Mouse (Mus musculus): ENCODE data around the gene Lgmn. TPM values are rescaled to one million over a fixed set of nuclear protein-coding genes. Genes with fewer than 3 reads are reported as not detected.

Gene Lgmn
- polyA plus RNA-seq (2012; rRNA removed), result 121 and 132 TPM in 2 replicates

DNA sequence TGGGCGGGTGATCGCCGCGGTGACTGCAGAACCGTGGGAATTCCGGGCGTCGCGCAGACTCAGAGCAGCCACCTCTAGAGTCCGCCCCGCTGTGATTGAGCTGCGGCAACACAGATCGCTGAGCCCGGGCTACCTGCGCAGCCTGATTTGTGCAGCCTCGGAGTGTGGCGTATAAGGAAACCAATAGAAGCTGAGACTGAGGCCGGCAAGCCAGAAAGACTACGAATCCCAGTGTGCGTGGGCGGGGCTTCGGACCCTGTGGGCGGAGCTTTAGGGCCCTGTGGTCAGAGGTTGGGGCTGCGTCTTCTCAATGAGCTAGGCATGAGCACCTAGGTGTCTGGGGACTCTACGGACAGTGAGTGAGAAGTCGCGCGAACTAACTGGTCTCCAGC lies at the start of gene Lgmn:
Gene Lgmn (minus strand): TSS at position 182 of the 392 bp plus-strand sequence.
- Histone ChIP-seq H3K4me1 (ENCODE audit: control insufficient read depth, insufficient read depth, low read length) (peaks cover 2% of the 10 kb centered on the region; the same call in 1 of the 2 replicates), H3K27ac (ENCODE audit: insufficient read depth, low read length) (peak within 1 kb of the TSS; percentile 25), H3K4me3 (ENCODE audit: insufficient read depth, low read length) (peak within 1 kb of the TSS; percentile 59)
- TF ChIP-seq CTCF (IDR thresholded peaks at IDR 0.05; ENCODE audit: extremely low read depth, insufficient read depth, low read length) (no peak), POLR2A (IDR thresholded peaks at IDR 0.05; ENCODE audit: extremely low read depth, insufficient read depth, low read length) (peak; percentile 77)

DNA sequence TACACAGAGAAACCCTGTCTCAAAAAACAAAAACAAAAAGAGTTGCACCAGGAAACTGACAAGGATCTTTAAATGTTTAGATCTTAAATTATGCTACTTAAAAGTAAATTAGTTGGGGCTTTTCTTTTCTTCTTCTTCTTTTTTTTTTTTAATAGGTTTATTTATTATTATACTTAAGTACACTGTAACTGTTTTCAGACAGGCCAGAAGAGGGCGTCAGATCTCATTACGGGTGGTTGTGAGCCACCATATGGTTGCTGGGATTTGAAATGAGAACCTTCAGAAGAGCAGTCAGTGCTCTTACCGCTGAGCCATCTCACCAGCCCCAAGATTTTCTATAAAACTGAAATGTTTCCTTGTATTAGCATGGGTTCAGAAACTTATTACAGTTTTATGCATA lies 45.3 kb upstream of the Lgmn start:
- no peak for TF ChIP-seq POLR2A (IDR thresholded peaks at IDR 0.05; ENCODE audit: extremely low read depth, insufficient read depth, low read length)
- TF ChIP-seq CTCF (IDR thresholded peaks at IDR 0.05; ENCODE audit: extremely low read depth, insufficient read depth, low read length), result no peak
- no peaks in the 10 kb centered on the region for H3K4me1 ChIP-seq (ENCODE audit: control insufficient read depth, insufficient read depth, low read length)
- H3K4me3 ChIP-seq (ENCODE audit: insufficient read depth, low read length), result no peak overlapping the region
- H3K27ac ChIP-seq (ENCODE audit: insufficient read depth, low read length), result no peak overlapping the region

DNA sequence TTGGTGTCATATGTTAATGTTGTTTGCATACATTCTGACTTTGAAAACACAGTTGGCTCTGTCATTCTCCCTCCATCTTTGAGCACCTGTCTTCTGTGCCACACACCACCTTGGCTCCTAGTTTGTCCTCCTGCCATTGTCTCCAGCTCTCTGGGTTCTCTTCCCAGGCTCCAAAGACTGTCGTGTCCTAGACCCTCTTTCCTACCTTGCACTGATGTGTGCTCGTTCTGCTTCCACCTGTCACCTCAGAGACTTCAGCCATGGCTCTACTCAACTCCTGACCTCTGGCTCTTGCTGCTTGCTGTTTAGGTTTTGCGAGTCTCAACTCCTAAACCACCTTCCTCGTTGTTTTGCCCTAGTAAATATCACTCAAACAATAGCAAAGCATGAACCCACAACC lies 40.9 kb upstream of the Lgmn start:
- H3K4me1 ChIP-seq (ENCODE audit: control insufficient read depth, insufficient read depth, low read length), result no peaks in the 10 kb centered on the region
- no peak for TF ChIP-seq CTCF (IDR thresholded peaks at IDR 0.05; ENCODE audit: extremely low read depth, insufficient read depth, low read length)
- no peak for TF ChIP-seq POLR2A (IDR thresholded peaks at IDR 0.05; ENCODE audit: extremely low read depth, insufficient read depth, low read length)
- no peak overlapping the region for H3K27ac ChIP-seq (ENCODE audit: insufficient read depth, low read length)
- no peak overlapping the region for H3K4me3 ChIP-seq (ENCODE audit: insufficient read depth, low read length)

DNA sequence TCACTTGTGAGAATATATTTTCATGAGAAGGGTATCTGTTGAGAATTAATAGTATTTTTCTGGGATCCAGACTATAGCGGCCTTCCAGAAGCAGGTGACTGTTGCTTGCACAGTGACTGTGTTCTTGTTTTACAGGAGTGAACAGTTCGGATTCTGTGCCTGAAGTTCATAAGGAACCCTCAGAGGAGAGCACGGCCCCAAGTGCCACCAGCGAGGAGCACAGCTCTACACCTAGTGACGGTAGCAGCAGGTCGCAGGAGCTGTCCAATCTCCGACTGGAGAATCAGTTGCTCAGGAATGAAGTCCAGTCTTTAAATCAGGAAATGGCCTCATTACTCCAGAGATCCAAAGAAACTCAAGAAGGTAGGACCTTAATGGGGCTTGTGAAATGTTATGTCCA lies 34.8 kb upstream of the Lgmn start:
- Histone ChIP-seq H3K27ac (ENCODE audit: insufficient read depth, low read length) (no peak overlapping the region), H3K4me1 (ENCODE audit: control insufficient read depth, insufficient read depth, low read length) (peaks cover 3% of the 10 kb centered on the region; the same call in 1 of the 2 replicates), H3K4me3 (ENCODE audit: insufficient read depth, low read length) (no peak overlapping the region)
- TF ChIP-seq POLR2A (IDR thresholded peaks at IDR 0.05; ENCODE audit: extremely low read depth, insufficient read depth, low read length) (no peak), CTCF (IDR thresholded peaks at IDR 0.05; ENCODE audit: extremely low read depth, insufficient read depth, low read length) (no peak)

DNA sequence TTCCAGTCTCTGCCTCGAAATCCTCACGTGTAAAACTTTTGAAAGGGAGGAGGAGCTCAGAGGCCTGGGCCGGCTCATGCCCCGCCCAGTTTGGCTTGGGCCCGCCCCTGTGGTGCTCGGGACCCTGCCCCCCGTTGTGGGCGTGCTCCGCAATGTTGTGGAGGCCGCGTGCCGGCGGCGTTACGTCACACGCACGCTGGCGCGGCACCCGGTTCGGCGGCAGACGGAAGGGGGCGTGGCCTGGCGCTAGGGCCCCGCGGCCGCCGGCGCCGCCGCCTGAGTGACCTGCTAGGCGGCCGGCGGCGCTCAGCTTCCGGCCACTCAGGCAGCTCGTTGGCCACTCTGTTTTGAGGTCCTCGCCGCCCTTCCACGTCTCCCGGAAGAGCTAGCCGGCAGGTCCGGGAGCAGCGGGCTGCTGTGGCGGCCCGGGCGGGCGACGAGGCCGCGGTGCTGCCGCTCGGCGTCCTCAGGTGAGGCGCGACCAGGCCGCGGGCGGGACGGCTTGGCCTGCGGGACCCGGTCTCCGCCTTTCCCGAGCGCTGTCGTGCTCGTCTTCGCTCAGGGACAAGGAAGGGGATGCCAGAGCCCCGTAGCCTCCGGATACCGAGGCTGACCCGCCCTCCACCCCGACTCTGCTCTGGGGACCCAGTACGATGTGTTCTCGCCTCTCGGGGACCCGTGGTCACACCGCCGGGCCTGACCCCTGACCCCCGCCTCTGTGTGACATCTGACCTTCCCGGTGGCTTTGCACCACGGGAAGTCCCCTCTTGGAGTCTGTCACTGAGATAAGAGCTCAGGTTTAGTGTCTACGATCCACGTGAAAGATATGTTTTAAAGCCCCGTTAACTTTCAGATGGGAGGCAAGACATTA lies 29.5 kb upstream of the Lgmn start, which contains the start of gene Golga5:
Gene Golga5 (plus strand): TSS at position 242 of the 871 bp plus-strand sequence.
- TF ChIP-seq CTCF (IDR thresholded peaks at IDR 0.05; ENCODE audit: extremely low read depth, insufficient read depth, low read length), result no peak
- TF ChIP-seq POLR2A (IDR thresholded peaks at IDR 0.05; ENCODE audit: extremely low read depth, insufficient read depth, low read length), result peak; percentile 25; the same call in 1 of the 2 replicates
- Histone ChIP-seq H3K27ac (ENCODE audit: insufficient read depth, low read length) (no peak within 1 kb of the TSS), H3K4me3 (ENCODE audit: insufficient read depth, low read length) (peak within 1 kb of the TSS; percentile 86), H3K4me1 (ENCODE audit: control insufficient read depth, insufficient read depth, low read length) (peaks cover 3% of the 10 kb centered on the region; the same call in 1 of the 2 replicates)

DNA sequence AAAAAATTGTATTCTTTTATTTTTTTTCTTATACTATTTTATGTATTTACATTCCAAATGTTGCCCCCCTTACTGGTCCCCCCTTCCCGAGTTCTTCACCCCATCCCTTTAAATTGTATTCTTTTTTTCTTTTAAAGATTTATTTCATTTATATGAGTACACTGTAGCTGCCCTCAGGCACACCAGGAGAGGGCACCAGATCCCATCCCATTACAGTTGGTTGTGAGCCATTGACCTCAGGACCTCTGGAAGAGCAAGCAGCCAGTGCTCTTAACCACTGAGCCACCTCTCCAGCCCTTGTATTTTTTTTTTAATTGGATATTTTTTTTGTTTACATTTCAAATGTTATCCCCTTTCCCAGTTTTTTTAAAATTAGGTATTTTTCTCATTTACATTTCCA lies 28.5 kb upstream of the Lgmn start:
- H3K4me1 ChIP-seq (ENCODE audit: control insufficient read depth, insufficient read depth, low read length), result peaks cover 3% of the 10 kb centered on the region; the same call in 1 of the 2 replicates

DNA sequence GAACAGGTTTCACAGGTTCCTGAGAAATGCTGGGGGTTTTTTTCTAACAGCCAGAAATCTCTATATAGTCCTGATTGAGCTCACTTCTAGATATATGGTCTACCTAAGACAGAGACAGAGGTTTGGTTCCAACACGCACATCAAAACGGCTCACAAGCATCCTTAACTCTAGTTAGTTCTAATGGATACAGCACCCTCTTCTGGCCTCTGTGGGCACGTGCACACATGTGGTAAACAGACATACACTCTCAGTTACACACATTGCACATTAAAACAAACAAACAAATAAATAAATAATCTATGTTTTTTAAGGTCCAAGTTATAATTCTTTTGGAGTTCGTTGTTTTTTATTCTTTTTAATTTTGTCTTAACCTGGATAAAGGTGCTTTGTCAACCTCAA lies 25.0 kb upstream of the Lgmn start:
- H3K4me1 ChIP-seq (ENCODE audit: control insufficient read depth, insufficient read depth, low read length), result no peaks in the 10 kb centered on the region
- TF ChIP-seq CTCF (IDR thresholded peaks at IDR 0.05; ENCODE audit: extremely low read depth, insufficient read depth, low read length), result no peak
- no peak for TF ChIP-seq POLR2A (IDR thresholded peaks at IDR 0.05; ENCODE audit: extremely low read depth, insufficient read depth, low read length)
- no peak overlapping the region for H3K4me3 ChIP-seq (ENCODE audit: insufficient read depth, low read length)
- H3K27ac ChIP-seq (ENCODE audit: insufficient read depth, low read length), result no peak overlapping the region

More for the DNA sequence above, 28.5 kb upstream of the Lgmn start:
- TF ChIP-seq CTCF (IDR thresholded peaks at IDR 0.05; ENCODE audit: extremely low read depth, insufficient read depth, low read length) (no peak), POLR2A (IDR thresholded peaks at IDR 0.05; ENCODE audit: extremely low read depth, insufficient read depth, low read length) (no peak)
- no peak overlapping the region for H3K4me3 ChIP-seq (ENCODE audit: insufficient read depth, low read length)
- H3K27ac ChIP-seq (ENCODE audit: insufficient read depth, low read length), result no peak overlapping the region

DNA sequence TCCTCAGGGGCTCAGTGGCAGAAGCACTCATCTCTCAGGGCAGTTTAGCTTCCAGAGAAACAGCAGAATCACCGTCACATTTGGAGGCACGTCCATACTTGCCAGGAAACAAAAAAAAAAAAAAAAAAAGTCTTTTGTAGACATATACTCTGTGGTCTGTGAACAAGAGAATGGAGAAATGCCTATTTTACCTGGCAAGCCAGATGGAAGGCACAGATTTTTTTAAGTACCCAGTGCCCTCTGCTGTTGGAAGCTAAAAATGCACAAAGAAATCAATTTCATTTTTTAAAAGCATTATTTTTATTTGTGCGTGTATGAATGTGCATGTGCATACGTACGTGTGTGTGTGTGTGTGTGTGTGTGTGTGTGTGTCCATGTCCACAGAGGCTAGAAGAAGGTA lies 21.6 kb upstream of the Lgmn start:
- Histone ChIP-seq H3K27ac (ENCODE audit: insufficient read depth, low read length) (no peak overlapping the region), H3K4me1 (ENCODE audit: control insufficient read depth, insufficient read depth, low read length) (no peaks in the 10 kb centered on the region), H3K4me3 (ENCODE audit: insufficient read depth, low read length) (no peak overlapping the region)
- peak; percentile 38; the same call in 1 of the 2 replicates for TF ChIP-seq CTCF (IDR thresholded peaks at IDR 0.05; ENCODE audit: extremely low read depth, insufficient read depth, low read length)
- TF ChIP-seq POLR2A (IDR thresholded peaks at IDR 0.05; ENCODE audit: extremely low read depth, insufficient read depth, low read length), result no peak

DNA sequence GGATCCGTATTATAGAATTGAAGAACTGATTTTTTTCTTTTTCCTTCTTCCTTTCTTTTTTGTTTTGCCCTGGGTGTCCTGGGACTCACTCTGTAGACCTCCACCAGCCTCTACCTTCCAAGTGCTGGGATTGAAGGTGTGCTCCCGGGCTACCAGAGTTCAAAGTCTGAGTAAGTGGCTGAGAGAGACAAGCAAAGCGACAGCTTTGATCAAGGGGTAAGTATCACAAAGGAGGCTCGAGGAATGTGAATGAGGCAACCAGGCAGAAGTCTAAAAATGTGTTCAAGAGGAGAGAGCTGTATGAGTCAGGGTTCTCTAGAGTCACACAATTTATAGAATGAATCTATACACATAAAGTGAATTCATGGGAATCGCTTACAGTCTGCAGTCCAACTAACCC lies 20.4 kb upstream of the Lgmn start:
- Histone ChIP-seq H3K27ac (ENCODE audit: insufficient read depth, low read length) (peak overlapping the region; percentile 35; the same call in 1 of the 2 replicates), H3K4me3 (ENCODE audit: insufficient read depth, low read length) (no peak overlapping the region), H3K4me1 (ENCODE audit: control insufficient read depth, insufficient read depth, low read length) (no peaks in the 10 kb centered on the region)
- TF ChIP-seq CTCF (IDR thresholded peaks at IDR 0.05; ENCODE audit: extremely low read depth, insufficient read depth, low read length) (no peak), POLR2A (IDR thresholded peaks at IDR 0.05; ENCODE audit: extremely low read depth, insufficient read depth, low read length) (no peak)

All from cortical plate, adult 2 months (tissue).